Mouse (Mus musculus): ENCODE measurements around the gene Wsb2. TPM values are rescaled to one million over a fixed set of nuclear protein-coding genes. Genes with fewer than 3 reads are reported as not detected.
"Not testable (repeated sequence)": the region's sequence is repeated elsewhere in the genome, so short reads cannot be mapped to it uniquely, and the experiment has no call there.

Gene Wsb2
- total RNA-seq, 4 experiments from 2014 or later = 263 to 297 (median 279) TPM

DNA sequence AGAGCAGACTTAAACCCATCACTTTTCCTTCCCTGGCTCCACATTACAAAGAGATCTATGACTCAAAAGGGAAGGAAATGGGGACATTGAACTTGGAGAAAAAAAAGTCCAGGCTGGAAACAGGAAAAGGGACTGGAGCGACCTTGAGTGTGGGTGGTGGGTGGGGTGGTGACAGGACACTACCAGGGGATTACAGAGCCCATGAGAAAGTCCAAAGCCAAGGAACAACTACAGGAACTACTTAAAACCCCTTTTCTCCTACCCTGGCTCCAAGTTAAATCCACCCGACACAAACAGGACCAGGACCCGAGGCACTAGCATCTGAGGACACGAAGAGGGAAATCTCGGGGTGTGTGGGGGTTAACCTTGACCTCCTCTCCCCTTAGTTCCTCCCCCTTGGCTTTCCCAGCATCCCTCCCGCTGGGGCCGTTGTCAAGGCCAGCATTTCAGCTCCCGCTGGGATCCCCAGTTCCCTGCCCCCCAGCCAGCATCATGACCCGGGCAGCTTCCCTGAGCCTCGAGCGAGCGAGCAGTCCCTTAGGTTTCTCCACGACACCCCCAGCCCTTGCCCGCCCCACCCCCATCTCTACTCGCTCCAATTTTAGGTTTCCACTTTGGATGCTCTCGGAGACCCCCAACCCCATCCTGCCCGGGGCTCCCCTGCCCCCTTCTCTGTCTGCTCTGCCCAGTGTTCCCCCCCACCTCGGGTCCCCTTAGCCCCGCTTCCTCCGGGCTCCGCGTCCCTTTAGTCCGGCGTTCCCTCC lies 557 bp upstream of the Wsb2 start:
- no peak for DNase-seq (ENCODE audit: low spot score in 2 of 2)

DNA sequence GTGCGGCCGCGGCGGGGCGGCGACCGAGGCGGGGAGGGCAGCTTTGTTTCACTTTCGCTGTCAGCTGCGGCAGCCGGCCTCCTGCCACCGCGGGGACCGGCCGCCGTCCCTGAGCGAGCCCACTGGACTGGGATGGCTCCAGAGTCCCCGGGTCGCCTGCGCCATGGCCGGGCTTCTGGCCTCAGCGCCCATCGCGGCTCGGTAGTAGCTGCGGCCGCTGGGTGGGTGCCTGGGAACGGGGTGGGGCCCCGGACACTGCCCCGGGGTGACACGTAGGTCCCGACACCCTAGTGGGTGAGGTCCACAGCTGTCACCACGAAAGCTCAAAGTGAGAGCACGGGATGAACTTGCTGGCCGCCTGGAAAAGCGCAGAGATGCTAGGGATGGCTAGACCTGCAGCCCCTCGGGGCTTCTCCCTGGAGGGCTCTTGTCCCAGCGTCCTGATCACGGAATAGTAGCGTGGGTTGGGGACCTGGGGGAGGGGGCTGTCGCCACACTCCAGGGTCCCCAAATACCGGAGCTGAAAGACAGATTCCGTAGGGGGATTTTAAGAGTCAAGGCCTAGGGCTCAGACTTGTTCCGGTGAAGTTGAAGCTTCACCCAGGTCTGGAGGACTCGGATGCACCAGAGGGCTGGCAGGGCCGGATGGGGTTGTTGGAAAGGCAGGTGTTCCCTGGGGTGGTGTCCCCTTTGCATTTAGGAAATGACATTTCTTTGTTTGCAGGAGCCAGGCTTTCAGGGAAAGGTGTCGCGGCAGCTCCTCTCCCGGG lies 559 bp downstream of the Wsb2 start:
- no peak for DNase-seq (ENCODE audit: low spot score in 2 of 2)

DNA sequence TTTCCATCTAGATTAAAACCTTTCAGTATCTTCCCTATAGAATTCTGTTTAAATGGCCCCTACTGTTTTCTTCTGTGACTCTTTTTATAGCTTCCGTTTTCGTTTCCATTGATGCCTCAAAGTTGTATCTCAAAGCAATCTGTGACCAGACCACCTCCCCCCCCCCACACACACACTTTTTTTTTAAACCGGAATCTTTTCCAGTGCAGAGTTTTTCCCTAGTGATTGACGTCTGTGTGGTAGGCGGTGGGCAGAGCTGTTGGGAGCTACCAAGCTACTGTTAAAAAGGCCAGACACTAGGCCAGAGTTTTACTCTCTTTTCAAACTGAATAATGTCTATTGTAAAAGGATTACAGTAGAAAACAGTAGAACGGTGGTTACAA lies 1.1 kb downstream of the Wsb2 start:
- no peak for DNase-seq (ENCODE audit: low spot score in 2 of 2)

DNA sequence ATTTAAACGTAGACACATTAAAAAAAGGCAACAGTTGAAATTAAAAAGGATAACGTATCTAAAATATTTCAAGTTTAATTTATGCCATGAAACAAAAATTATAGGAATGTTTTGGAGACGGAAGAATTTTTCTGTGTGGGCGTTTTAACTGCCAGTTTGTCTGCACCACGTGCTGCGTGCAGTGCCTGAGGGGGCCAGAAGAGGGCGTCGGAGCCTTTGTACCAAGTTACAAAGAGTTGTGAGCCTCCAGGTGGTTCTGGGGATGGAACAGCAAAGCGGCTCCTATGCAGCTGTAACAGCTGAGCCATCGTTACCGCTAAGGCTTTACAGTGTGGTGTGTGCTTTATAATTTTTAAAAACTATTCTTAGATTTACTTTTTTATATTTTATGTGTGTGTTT lies 1.6 kb downstream of the Wsb2 start:
- peak; percentile 68 to 75 for DNase-seq (ENCODE audit: low spot score in 2 of 2)

DNA sequence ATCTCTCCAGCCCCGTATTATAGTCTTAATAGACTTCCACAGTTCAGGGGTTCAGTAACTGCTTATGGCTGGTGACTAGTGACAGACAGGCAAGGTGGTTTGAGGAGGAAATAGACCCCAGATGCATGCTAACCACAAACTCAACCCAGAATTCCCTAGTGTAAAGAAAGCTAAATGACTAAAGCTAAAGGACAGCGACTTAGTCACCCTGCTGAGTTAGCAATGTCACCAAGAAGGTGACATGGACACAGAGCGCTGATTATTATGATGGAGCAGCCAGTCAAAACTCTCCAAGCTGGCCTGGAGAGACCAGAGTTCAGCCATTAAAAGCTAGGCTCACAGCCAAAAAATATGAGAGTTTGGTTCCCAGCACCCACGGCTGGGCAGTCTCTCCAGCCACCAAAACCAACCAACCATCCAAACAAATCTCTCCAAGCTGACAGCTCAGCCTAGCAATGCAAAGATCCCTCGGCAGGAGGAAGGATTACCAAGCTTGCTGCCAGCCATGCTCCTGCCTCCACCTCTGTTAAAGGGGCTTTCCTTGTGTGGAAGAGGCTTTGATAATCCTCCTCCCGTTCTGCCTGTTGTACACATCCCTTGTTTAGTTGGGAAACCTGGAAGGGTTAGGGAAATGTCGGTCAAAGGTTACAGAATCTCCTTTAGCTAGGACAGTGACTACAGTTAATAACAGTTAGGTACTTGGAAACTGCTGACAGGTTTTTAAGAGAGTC lies 2.6 kb downstream of the Wsb2 start:
- DNase-seq (ENCODE audit: low spot score in 2 of 2) = no peak

DNA sequence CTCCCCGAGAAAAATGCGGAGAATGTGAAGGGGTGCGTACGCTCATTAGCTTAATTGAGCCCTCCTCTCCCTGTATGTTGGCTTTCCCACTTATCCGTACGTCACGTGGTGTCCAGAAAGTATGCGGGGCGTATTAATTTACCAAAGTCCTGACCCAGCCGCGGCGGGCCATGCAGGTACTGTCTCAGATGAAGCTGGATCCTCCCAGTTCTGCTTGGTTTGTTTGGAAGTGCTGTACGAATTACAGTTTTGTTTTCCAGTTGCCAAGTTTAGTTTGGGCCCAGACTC lies 3.1 kb downstream of the Wsb2 start:
- no peak for DNase-seq (ENCODE audit: low spot score in 2 of 2)

DNA sequence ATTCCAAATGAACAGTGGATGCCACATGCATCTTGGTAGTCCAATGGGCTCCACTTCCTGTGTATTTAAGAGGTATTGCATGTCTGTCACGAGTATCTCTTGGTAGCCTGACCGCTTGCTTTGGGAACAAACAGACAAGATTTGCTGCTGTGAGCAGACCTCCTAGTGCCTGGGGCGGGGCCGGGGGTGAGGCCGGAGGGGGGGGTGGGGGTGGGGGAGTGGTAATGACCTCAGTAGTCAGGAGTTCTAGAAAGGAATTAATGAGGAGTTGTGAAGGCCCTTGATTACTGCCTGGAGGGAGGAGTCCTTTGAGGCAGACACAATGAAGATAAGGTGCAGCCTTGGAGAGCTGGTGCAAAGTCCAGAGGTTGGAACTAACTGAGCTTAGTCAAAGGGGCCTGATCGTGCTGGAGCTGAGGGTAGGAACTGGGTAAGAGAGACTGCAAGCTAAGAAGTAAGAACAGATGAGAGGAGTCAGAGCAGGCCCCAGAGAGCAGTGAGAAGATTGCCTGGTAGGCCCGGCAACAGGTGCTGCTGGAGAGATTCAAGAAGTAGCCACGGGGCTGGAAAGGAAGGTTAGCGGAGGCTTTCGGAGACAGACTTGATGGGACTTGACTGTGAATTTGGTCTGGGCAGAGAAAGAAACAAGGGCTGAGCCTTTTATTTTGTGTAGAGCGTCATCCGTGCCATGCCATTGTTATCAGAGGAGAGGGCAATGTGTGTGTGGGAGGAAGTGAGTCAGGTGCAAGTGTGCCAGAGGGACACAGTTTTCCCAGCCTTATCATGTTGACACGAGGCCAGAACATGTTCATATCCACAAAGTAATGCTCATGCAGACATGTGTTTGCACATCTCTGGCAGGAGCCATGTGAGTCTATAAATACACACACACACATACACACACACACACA lies 3.8 kb downstream of the Wsb2 start:
- no peak for DNase-seq (ENCODE audit: low spot score in 2 of 2)

DNA sequence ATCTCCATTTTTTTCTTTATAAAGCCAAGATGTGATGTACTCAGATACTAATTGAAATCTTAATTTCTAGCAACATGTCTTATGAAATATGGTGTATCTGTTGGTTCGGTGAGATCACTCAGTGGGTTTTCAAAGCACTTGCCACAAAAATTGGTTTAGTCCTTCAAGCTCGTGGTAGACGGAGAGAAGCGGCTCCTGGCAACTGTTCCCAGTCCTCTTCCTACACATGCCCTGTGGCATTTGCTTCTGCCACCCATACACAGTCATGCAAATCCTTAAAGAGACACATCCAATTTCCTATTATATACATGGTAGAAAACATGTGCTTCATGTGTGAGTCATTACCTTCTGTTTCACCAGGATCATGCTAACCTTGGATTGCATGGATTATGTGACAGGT lies 4.5 kb downstream of the Wsb2 start:
- no peak for DNase-seq (ENCODE audit: low spot score in 2 of 2)

DNA sequence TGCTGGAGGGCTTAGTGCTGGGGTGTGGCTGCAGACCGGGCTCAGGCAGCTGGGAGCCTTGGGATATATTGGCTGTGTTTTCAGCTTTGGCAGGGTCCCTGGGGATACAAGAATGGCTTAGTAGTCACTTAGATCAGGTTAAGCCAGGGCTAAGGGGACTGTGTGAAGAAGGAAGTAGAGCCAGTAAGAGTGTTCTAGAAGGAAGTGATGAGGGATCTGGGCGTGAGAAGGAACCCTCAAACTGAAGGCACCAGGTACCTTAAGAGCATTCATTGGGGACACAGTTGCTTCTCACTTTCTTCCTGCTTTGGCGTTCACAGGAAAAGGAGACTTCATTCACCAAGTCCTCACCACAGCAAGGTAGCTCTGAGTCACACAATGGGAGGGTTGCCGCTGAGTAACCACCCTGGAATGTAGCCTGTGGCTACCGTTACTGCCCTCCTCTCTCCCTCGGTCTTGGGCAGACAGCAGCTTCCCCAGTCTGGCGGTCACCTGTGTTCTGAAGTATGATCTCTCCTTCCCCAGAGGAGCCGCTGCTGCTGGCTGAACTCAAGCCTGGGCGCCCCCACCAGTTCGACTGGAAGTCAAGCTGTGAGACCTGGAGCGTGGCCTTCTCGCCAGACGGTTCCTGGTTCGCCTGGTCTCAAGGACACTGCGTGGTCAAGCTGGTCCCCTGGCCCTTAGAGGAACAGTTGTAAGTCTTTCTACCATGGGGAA lies 6.1 kb downstream of the Wsb2 start:
- no peak for DNase-seq (ENCODE audit: low spot score in 2 of 2)

DNA sequence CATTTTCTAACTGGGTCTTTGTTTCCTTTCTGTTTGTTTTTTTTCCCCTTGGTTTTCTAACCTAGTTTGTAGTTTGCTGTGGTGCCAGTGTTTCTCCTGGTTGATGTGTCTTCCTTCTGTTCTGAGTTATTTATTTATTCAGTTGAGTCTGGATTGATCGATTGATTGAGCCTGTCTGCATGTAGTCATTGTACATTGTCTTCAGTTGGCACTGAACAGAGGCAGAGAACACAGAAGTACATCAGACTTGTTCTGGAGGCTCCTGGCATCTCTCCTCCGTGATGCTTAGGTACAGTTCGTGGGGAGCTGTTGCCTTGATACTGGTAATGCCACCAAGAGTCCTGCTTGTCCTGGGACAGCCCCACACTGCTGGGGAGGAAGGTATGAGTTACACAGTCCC lies 7.7 kb downstream of the Wsb2 start:
- no peak for DNase-seq (ENCODE audit: low spot score in 2 of 2)

DNA sequence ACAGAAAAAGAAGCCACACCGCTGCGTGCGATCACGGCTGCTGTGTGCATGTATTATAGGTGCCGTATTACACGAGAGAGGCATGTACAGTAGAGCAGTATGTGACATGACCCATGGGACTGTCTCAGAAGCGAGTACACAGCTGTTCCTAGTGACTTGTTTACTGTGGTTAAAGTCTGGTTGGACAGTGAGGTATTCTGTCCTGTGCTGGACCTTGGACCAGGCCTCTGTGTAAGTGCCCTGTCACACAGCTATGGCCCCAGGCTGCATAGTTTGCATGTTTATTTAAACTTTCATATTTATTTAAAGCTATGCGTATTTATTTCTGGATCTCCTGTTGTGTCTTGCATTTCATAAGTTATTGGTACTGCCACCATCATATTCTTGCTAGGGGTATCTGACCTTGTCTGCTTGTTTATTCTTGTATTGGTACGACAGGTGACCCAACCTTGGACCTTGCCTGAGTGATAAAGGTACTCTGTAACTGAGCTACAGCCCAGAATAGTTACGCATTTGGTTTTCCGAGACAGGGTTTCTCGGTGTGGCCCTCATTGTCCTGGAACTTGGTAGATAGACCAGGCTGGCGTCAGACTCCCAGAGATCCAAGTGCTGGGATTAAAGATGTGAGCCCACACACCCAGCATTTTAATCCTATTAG lies 8.9 kb downstream of the Wsb2 start:
- DNase-seq (ENCODE audit: low spot score in 2 of 2) = no peak

DNA sequence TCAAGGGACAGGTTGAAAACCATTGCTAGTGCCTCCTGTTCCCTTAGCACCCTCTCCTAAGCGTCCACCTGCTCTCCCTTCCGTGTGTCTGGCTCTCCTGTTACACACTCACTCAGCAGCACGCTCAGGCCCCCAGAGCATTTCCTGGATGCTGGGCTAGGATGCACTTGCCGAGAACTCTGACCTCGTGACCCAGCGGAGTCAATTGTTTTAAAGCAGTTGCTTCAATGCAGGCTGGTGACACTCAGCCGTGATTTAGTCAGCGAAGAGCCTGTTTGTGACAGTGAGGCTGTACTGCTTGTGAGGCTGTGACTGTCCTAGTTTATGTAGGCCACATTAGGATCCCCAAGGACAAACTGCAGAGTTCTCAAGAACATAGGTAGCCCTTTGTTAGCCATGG lies 10.1 kb downstream of the Wsb2 start:
- DNase-seq (ENCODE audit: low spot score in 2 of 2) = no peak

DNA sequence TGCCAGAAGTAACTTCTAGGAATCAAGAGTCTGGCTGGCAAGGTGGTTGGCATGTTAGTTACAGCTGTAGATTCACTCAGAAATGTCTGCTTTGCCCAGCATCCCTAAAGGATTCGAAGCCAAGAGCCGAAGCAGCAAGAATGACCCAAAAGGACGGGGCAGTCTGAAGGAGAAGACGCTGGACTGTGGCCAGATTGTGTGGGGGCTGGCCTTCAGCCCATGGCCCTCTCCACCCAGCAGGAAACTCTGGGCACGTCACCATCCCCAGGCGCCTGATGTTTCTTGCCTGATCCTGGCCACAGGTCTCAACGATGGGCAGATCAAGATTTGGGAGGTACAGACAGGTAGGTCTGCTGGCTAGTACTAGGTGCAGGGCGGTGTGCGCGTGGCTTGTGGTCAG lies 13.5 kb downstream of the Wsb2 start:
- no peak for DNase-seq (ENCODE audit: low spot score in 2 of 2)

DNA sequence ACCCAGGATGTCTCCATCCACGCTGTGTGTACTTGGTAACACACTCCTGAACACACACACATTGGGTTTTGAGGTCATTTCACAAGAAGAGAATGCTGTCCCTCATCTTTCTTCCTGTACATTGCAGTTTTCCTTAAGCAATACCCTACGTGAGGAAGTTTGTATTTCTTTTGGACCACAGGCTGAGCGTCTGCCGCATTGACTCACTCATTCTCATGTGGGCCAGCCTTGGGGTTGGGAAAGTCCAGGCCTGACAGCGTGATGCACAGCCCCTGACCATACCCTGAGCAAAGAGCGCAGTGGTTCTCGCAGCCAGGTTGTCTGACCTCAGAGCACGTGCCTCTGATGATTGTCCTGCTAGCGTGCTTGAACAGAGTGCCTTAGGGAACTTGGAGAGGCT lies 16.3 kb downstream of the Wsb2 start:
- DNase-seq (ENCODE audit: low spot score in 2 of 2) = no peak

DNA sequence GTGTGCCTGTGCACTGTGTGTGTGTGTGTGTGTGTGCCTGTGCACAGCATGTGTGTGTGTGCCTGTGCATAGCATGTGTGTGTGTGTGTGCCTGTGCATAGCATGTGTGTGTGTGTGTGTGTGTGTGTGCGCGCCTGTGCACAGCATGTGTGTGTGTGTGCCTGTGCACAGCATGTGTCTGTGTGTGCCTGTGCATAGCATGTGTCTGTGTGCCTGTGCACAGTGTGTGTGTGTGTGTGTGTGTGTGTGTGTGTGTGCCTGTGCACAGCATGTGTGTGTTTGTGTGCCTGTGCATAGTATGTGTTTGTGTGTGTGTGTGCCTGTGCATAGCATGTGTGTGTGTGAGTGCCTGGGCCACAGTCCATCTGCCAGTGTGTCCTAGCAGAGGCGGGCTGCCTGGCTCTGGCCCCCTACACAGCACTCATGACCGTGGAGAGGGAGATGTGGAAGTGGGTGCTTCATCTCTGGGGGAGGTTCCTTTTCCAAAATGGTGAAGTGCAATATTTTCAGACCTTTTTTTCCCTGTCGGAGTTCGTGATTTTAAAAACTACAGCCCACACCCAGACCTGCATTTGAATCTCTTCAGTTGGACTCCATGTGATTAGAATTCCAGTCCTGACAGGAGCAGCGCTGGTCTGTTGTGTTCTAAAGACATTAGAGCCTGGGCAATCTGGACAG lies 17.4 kb downstream of the Wsb2 start:
- DNase-seq (ENCODE audit: low spot score in 2 of 2) = no peak

DNA sequence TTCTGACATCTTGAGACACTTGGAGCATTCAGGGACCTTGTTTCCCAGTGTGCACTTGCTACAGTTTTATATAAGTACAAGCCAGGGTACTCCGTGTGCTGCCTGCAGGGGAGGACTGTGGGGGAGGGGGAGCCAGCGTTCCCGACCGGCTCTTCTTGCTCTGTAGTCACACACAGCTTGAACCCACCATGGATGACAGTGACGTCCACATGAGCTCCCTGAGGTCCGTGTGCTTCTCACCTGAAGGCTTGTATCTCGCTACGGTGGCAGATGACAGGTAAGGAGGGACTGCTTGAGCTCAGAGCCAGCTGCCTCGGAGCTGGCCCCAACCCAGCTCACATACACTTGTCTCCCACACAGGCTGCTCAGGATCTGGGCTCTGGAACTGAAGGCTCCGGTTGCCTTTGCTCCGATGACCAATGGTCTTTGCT lies 19.2 kb downstream of the Wsb2 start:
- DNase-seq (ENCODE audit: low spot score in 2 of 2) = no peak

DNA sequence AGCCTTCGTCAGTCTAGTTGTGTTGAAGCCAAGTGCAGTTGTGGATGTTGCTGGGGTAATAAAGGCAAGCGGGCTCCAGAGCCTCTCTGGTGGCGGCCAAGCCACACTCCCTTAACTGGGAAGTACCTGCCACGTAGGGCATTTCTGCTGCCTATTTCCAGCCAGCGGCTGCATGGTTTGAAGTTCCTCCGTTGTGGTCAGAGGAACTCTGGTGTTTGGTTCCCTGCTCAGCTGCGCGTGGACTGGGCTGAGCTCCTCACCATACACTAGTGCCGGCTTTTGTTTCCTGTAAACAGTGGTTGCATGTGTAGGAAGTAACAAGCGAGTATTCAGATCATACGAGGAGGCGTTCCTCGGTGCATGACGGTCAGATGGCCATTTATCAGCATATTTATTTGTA lies 20.6 kb downstream of the Wsb2 start:
- DNase-seq (ENCODE audit: low spot score in 2 of 2) = not testable (repeated sequence)

DNA sequence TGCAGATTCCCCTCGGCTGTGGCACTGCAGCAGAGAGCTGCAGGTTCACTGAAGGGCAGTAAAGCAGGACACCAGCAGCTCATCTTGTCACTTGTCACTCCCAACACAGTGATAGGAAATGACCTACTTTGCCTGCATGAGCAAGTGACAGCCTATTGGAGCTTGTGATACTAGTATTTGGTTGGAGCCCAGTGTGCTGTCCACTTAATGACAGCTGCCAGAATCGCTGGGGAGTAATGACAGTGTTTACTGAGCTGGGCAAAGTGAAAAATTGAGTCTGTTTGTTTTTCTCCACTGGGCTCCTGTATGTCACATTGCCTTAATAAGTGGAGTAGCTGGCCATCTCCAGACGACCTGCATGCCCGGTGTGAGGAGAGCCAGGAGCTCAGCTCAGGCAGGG lies 23.1 kb downstream of the Wsb2 start:
- DNase-seq (ENCODE audit: low spot score in 2 of 2) = no peak

DNA sequence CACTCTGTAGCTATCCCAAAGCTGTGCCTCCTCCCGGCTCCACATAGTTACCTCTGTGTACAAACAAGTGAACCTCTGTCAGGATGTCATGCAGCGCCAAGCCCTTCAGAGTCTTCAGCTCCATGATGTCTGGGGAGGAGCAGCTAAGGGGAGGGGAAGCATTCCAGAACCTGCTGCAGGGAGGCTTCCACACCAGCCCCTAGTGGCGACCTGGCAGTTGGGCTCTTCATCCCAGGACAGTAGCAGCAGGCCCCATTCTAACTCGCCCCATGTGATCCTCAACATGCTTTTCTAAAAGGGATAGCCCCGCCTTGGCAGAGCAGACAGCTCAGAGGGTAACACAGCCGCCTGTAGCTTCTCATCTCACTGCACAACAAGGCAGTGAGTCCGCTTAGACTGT lies 24.7 kb downstream of the Wsb2 start:
- DNase-seq (ENCODE audit: low spot score in 2 of 2) = no peak

DNA sequence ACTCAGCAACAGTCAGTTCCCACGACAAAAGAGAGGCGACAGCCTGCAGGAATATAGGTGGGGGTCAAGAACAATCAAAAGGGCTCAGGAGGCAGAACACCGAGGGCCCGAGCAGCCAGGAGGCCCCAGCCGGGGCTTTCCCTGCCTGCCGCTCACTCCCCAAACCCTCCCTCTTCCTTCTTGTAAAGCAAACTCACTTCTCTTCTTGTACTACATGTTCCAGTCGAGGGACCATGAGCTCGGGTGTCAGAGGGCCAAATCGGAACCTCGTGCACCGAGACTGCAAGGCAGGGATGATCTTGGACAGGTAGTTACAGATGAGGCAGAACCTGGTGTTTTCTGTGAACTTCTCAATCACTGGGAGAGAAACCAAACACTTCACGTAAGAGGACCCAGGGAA lies 26.1 kb downstream of the Wsb2 start:
- DNase-seq (ENCODE audit: low spot score in 2 of 2) = no peak
